Mouse (Mus musculus): ENCODE data around the gene Nr2c2. TPM values are rescaled to one million over a fixed set of nuclear protein-coding genes. Genes with fewer than 3 reads are reported as not detected.

Gene Nr2c2
- total and polyA plus RNA-seq, 3 experiments = 12.2 to 14.3 (median 12.4) TPM

DNA sequence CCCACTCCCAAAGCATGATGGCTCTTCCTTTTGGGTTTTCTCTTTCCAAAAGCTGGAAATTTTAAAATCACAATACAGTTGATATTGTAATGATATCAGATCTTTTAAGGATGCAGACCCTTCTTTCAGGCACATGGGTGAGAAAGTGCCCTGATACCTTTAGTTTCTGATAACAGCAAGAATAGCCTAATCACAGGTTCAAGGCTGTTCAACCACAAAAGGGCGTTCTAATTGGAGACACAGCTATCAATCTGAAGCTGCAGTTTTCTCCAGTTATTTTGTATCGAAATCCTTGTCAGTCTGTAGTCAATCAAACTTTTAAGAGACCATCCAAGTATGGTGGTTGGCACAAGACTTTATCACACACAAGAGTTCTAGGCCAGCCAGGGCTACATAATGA lies 2.7 kb downstream of the Nr2c2 start:
- Histone ChIP-seq H3K36me3 (replicated peaks in 1 of 2; ENCODE audit: control insufficient read depth in 1 of 2, insufficient read depth in 1 of 2, low read length in 1 of 2) (peaks cover 0 to 5% of the 10 kb centered on the region in 2 experiments), H3K27me3 (replicated peaks) (no peaks in the 10 kb centered on the region), H3K4me3 (replicated peaks in 1 of 3; ENCODE audit: low read depth in 2 of 3, low read length in 2 of 3, poor library complexity in 1 of 3) (no peak overlapping the region), H3K9ac (ENCODE audit: insufficient read depth, low read depth) (no peak overlapping the region), H3K4me2 (ENCODE audit: insufficient read depth, low read depth, poor library complexity, severe bottlenecking) (no peak overlapping the region), H3K27ac (ENCODE audit: insufficient read depth, low read depth) (no peak overlapping the region), H3K79me2 (replicated peaks; ENCODE audit: control insufficient read depth, extremely low read depth, insufficient read depth, poor library complexity, severe bottlenecking) (peaks cover 51% of the 10 kb centered on the region), H3K4me1 (ENCODE audit: control insufficient read depth in 1 of 2, insufficient read depth in 2 of 2) (peaks cover 0 to 45% of the 10 kb centered on the region in 2 experiments; a peak in 2 of 4 replicates), H3K9me3 (replicated peaks; ENCODE audit: low read length) (no peaks in the 10 kb centered on the region)
- TF ChIP-seq CHD1 (IDR thresholded peaks at IDR 0.05; ENCODE audit: low read depth, low read length) (no peak), POLR2AphosphoS2 (IDR thresholded peaks at IDR 0.05; ENCODE audit: low read depth, low read length) (no peak), RAD21 (IDR thresholded peaks at IDR 0.05; ENCODE audit: low read depth, low read length) (no peak), USF2 (conservative IDR thresholded peaks at IDR 0.05; ENCODE audit: low read depth, low read length) (no peak), ZC3H11A (IDR thresholded peaks at IDR 0.05; ENCODE audit: low read depth, low read length) (no peak), ETS1 (conservative IDR thresholded peaks at IDR 0.05; ENCODE audit: low read depth, low read length) (no peak), HCFC1 (IDR thresholded peaks at IDR 0.05; ENCODE audit: low read depth, low read length) (no peak), CTCF (conservative IDR thresholded peaks at IDR 0.05 in 1 of 2, IDR thresholded peaks at IDR 0.05 in 1 of 2; ENCODE audit: low read depth in 2 of 2, low read length in 2 of 2) (no peak), MXI1 (IDR thresholded peaks at IDR 0.05; ENCODE audit: low read depth, low read length) (no peak), ELF1 (IDR thresholded peaks at IDR 0.05; ENCODE audit: low read depth, low read length) (no peak), USF1 (IDR thresholded peaks at IDR 0.05; ENCODE audit: low read depth, low read length) (no peak), BHLHE40 (IDR thresholded peaks at IDR 0.05; ENCODE audit: low read depth, low read length) (no peak), MAX (IDR thresholded peaks at IDR 0.05; ENCODE audit: low read length) (no peak), MYC (IDR thresholded peaks at IDR 0.05; ENCODE audit: low read depth, low read length) (no peak), NELFE (IDR thresholded peaks at IDR 0.05; ENCODE audit: low read depth, low read length) (no peak), POLR2A (IDR thresholded peaks at IDR 0.05; ENCODE audit: low read depth, low read length) (no peak), NRF1 (IDR thresholded peaks at IDR 0.05; ENCODE audit: low read depth, low read length) (no peak), MAZ (IDR thresholded peaks at IDR 0.05; ENCODE audit: low read depth, low read length) (no peak), ZMIZ1 (IDR thresholded peaks at IDR 0.05; ENCODE audit: low read depth, low read length) (no peak)
- dilution Hi-C loops (cut with MboI; ENCODE audit: extremely low pct_ligation_motif_present, extremely low pct_unique_long_range_greater_than_20kb, low sequenced_read_pairs) = no loop called here
- in situ Hi-C loops (cut with MboI; ENCODE audit: low pct_ligation_motif_present, low pct_unique_long_range_greater_than_20kb, low sequenced_read_pairs) = no loop called here
- no peak for DNase-seq (ENCODE audit: extremely low read depth)

DNA sequence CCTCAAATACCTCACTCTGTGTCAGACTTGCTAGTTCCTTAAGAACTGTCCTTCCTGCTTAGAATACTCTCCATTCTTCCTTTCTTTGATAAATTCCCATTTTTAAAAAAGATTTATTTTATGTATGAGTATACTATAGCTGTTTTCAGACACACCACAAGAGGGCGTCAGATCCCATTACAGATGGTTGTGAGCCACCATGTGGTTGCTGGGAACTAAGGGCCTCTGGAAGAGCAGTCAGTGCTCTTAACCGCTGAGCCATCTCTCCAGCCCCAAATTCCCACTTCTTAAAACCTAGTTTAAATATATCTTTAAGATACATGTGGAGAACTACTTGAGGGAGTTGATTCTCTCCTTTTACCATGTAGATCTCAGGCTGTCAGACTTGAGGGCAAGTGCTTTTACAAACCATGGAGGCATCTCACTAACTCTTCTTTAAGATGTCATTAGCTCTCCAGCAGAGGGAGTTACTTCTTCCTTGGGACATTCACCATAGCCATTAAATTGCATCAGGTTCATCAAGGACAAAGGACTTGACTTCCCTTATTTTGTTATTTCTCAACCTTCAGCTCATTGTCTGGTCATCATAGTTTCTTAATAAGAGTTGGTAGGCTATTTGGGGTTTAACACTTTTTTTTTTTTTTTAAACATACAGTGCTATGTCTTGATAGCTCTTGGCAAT lies 9.6 kb downstream of the Nr2c2 start:
- TF ChIP-seq KAT2A (IDR thresholded peaks at IDR 0.05; ENCODE audit: insufficient replicate concordance, low read length) (no peak), CTCF (conservative IDR thresholded peaks at IDR 0.05 in 1 of 2, IDR thresholded peaks at IDR 0.05 in 1 of 2; ENCODE audit: low read depth in 2 of 2, low read length in 2 of 2) (0 out of 4 replicates have a peak, but pooled peaks of 1 of the 2 experiments have one; percentile 2)
- Histone ChIP-seq H3K27me3 (replicated peaks) (no peaks in the 10 kb centered on the region), H3K9ac (ENCODE audit: insufficient read depth, low read depth) (no peak overlapping the region), H3K79me2 (replicated peaks; ENCODE audit: control insufficient read depth, extremely low read depth, insufficient read depth, poor library complexity, severe bottlenecking) (peaks cover 49% of the 10 kb centered on the region), H3K4me3 (replicated peaks in 1 of 3; ENCODE audit: low read depth in 2 of 3, low read length in 2 of 3, poor library complexity in 1 of 3) (no peak overlapping the region), H3K9me3 (replicated peaks; ENCODE audit: low read length) (no peaks in the 10 kb centered on the region), H3K36me3 (replicated peaks in 1 of 2; ENCODE audit: control insufficient read depth in 1 of 2, insufficient read depth in 1 of 2, low read length in 1 of 2) (peaks cover 0 to 20% of the 10 kb centered on the region in 2 experiments), H3K4me1 (ENCODE audit: control insufficient read depth in 1 of 2, insufficient read depth in 2 of 2) (peaks cover 0 to 17% of the 10 kb centered on the region in 2 experiments; a peak in 2 of 4 replicates), H3K27ac (ENCODE audit: insufficient read depth, low read depth) (no peak overlapping the region), H3K4me2 (ENCODE audit: insufficient read depth, low read depth, poor library complexity, severe bottlenecking) (no peak overlapping the region)
- dilution Hi-C loops (cut with MboI; ENCODE audit: extremely low pct_ligation_motif_present, extremely low pct_unique_long_range_greater_than_20kb, low sequenced_read_pairs) (no loop called here), in situ Hi-C loops (cut with MboI; ENCODE audit: low pct_ligation_motif_present, low pct_unique_long_range_greater_than_20kb, low sequenced_read_pairs) (no loop called here)
- DNase-seq (ENCODE audit: extremely low read depth) = no peak
